In genomic region chr13:56477271-56477670, GRCm38 (mm10) we compare ENCODE assay signal across 12 mouse cellular contexts. TPM values are rescaled to one million over a fixed set of nuclear protein-coding genes. Genes with fewer than 3 reads are reported as not detected.
DNase-seq lines count a peak whose midpoint lies in the region; ATAC-seq lines count a peak whose summit lies in the region.
"Had no signal": no experiment of that assay in that cellular context is flagged by ENCODE, and none has a peak within 500 bp of the region (broad histone marks: within the 10 kb centered on the region; RNA-seq: fewer than 3 reads in every experiment).

No protein-coding gene starts in this region.

- H3K27me3 ChIP-seq in heart, embryonic 11.5 days (ENCODE audit: control insufficient read depth, insufficient read depth, low read length), result 0 out of 2 replicates have a peak, but pooled peaks cover 5% of the 10 kb centered on the region
- H3K27me3 ChIP-seq in heart, embryonic 10.5 days (ENCODE audit: insufficient read depth, poor library complexity, severe bottlenecking), result peaks cover 4% of the 10 kb centered on the region; the same call in 1 of the 2 replicates

- H3K27ac ChIP-seq in heart, embryonic 11.5 days (ENCODE audit: low read depth, low read length), result no peak overlapping the region
- H3K27ac ChIP-seq in heart, embryonic 10.5 days, result no peak overlapping the region

- 27% methylated on average over 6 of the region's 6 CpGs for WGBS in heart, embryonic 11.5 days (ENCODE audit: insufficient replicate concordance)
- 30% methylated on average over 6 of the region's 6 CpGs for WGBS in heart, embryonic 10.5 days

- no peaks in the 10 kb centered on the region for H3K9me3 ChIP-seq in heart, embryonic 11.5 days (replicated peaks; ENCODE audit: control insufficient read depth, low read length)
- no peaks in the 10 kb centered on the region for H3K9me3 ChIP-seq in heart, embryonic 10.5 days

- H3K4me1 ChIP-seq in heart, embryonic 11.5 days (ENCODE audit: control insufficient read depth, insufficient read depth, low read length), result peaks cover 3% of the 10 kb centered on the region; the same call in 1 of the 2 replicates
- H3K4me1 ChIP-seq in heart, embryonic 10.5 days, result peaks cover 12% of the 10 kb centered on the region; the same call in 1 of the 2 replicates

- peak; percentile 7 to 23 for DNase-seq in heart, postnatal 10 days
- peak; percentile 38 for DNase-seq in Muller cell, postnatal 12 days (ENCODE audit: inconsistent ontology term)
- DNase-seq in fibroblast of lung, adult 2 months (ENCODE audit: low read depth), result peak; percentile 6
- DNase-seq in left cerebral cortex, postnatal 4 days, result peak; percentile 22
- DNase-seq in cerebellum, adult 18-20 months, result no peak
- no peak for DNase-seq in thymus, postnatal 25 days
- DNase-seq in heart, embryonic 10.5 days (ENCODE audit: low spot score), result no peak

- intact Hi-C loops in heart, postnatal 10 days (cut with DNase I), result loop anchor here (5.0 kb wide), 1 partner anchor 165 kb away; no protein-coding TSS in a partner anchor
- intact Hi-C loops in left cerebral cortex, postnatal 4 days (cut with DNase I), result loop anchor here (5.0 to 10.0 kb wide), 4 partner anchors 75 to 790 kb away; no protein-coding TSS in a partner anchor

- H3K36me3 ChIP-seq in heart, embryonic 11.5 days (ENCODE audit: control insufficient read depth, insufficient read depth, low read length), result no peaks in the 10 kb centered on the region
- H3K36me3 ChIP-seq in heart, embryonic 10.5 days, result no peaks in the 10 kb centered on the region

- H3K4me2 ChIP-seq in heart, embryonic 11.5 days, result no peak overlapping the region

- H3K4me3 ChIP-seq in heart, embryonic 11.5 days (ENCODE audit: low read depth, low read length), result no peak overlapping the region
- H3K4me3 ChIP-seq in heart, embryonic 10.5 days, result no peak overlapping the region

- no peak for ATAC-seq in heart, embryonic 11.5 days (replicated peaks; ENCODE audit: insufficient number of reproducible peaks, low FRiP score, low TSS enrichment)

- H3K9ac ChIP-seq in heart, embryonic 11.5 days (ENCODE audit: low read depth, low read length), result no peak overlapping the region

RNA-seq across cellular contexts. Expression of gene Il9, which starts 4.8 kb away (rescaled TPM):
- total RNA-seq in heart, postnatal 10 days (2021), result not detected
- polyA plus RNA-seq in heart, embryonic 11.5 days (2014; fragmentation: Nextera tagmentation; extraction: Ambion mirVana), result not detected in 2 replicates
- not detected for total RNA-seq in left cerebral cortex, postnatal 4 days (2021)
- polyA plus RNA-seq in heart, embryonic 10.5 days (2016; fragmentation: Nextera tagmentation; extraction: Ambion mirVana), result not detected in 2 replicates
- total RNA-seq: MEL had no signal
- polyA plus RNA-seq: gonadal fat pad, adult 2 months; limb, embryonic 11.5 days; stomach, embryonic 16.5 days had no signal

RNA-seq across cellular contexts. Expression of gene Slc25a48, which starts 39.1 kb away (rescaled TPM):
- under 1 TPM; 0.12 to 0.24 TPM for total RNA-seq in heart, postnatal 10 days (2021)
- polyA plus RNA-seq in heart, embryonic 11.5 days (2014; fragmentation: Nextera tagmentation; extraction: Ambion mirVana), result 0.04 TPM in 1 of 2 replicates, not detected in the other
- total RNA-seq in left cerebral cortex, postnatal 4 days (2021), result not detected
- polyA plus RNA-seq in heart, embryonic 10.5 days (2016; fragmentation: Nextera tagmentation; extraction: Ambion mirVana), result 0.05 TPM in 1 of 2 replicates, not detected in the other
- total RNA-seq: MEL had no signal
- polyA plus RNA-seq: limb, embryonic 11.5 days had no signal

RNA-seq across cellular contexts. Expression of gene Fbxl21, which starts 45.0 kb away (rescaled TPM):
- total RNA-seq in heart, postnatal 10 days (2021), result 1 to 10 TPM; 1.0 to 1.1 TPM
- 1.2 and 1.9 TPM in 2 replicates for polyA plus RNA-seq in heart, embryonic 11.5 days (2014; fragmentation: Nextera tagmentation; extraction: Ambion mirVana)
- total RNA-seq in left cerebral cortex, postnatal 4 days (2021), result 1 to 10 TPM; 4.4 to 5.8 TPM
- polyA plus RNA-seq in heart, embryonic 10.5 days (2016; fragmentation: Nextera tagmentation; extraction: Ambion mirVana), result 1.1 TPM in 2 replicates
- total RNA-seq: MEL had no signal

RNA-seq across cellular contexts. Expression of gene Gm3045, which starts 50.9 kb away (rescaled TPM):
- not detected for total RNA-seq in heart, postnatal 10 days (2021)
- not detected in 2 replicates for polyA plus RNA-seq in heart, embryonic 11.5 days (2014; fragmentation: Nextera tagmentation; extraction: Ambion mirVana)
- total RNA-seq in left cerebral cortex, postnatal 4 days (2021), result not detected
- not detected in 2 replicates for polyA plus RNA-seq in heart, embryonic 10.5 days (2016; fragmentation: Nextera tagmentation; extraction: Ambion mirVana)
- total RNA-seq: MEL had no signal
- polyA plus RNA-seq: gonadal fat pad, adult 2 months; limb, embryonic 11.5 days; stomach, embryonic 16.5 days had no signal

Comparison
In these comparisons a context has a peak if more than half of its experiments do, and no peak if none do; other contexts are left out.
1. DNase-seq: peak in heart, postnatal 10 days (2 of 2), Muller cell, postnatal 12 days (single experiment), fibroblast of lung, adult 2 months (single experiment) and left cerebral cortex, postnatal 4 days (single experiment); none in cerebellum, adult 18-20 months (0 of 2), thymus, postnatal 25 days (single experiment) and heart, embryonic 10.5 days (single experiment).